Mouse (Mus musculus) embryonic facial prominence, embryonic 11.5 days (tissue): ENCODE measurements around the gene Ace3. TPM values are rescaled to one million over a fixed set of nuclear protein-coding genes. Genes with fewer than 3 reads are reported as not detected.
A peak's percentile ranks its signal among the peaks of the same experiment; 100 is the strongest.

Experiments used
- ATAC-seq: fragments of 200-750 bp; cut with Nextera tagmentation; replicated peaks from 2 replicates; pipeline ENCODE4 v1.8.0; 2017; ENCODE audit warnings: low read depth; ENCODE audit not compliant: insufficient number of reproducible peaks, low FRiP score, low TSS enrichment
- DNase-seq: peaks from one replicate; pipeline ENCODE4 v3.0.0-alpha.2; 2015; ENCODE audit warnings: low spot score
- H3K27ac ChIP-seq: fragments of 300-500 bp; sonication (generic); replicated peaks from 2 replicates; pipeline ENCODE4 v1.5.1; 2014; ENCODE audit warnings: mild to moderate bottlenecking, low read depth, low read length, control low read depth
- H3K27me3 ChIP-seq: fragments of 300-500 bp; sonication (generic); 2 replicates; pipeline ENCODE4 v1.6.1; 2014; ENCODE audit warnings: mild to moderate bottlenecking, low read length, moderate library complexity, mixed read lengths; ENCODE audit not compliant: control insufficient read depth, insufficient read depth
- H3K36me3 ChIP-seq: fragments of 300-500 bp; sonication (generic); replicated peaks from 2 replicates; pipeline ENCODE4 v1.6.1; 2014; ENCODE audit warnings: low read depth, mild to moderate bottlenecking, low read length, moderate library complexity, mixed read lengths; ENCODE audit not compliant: control insufficient read depth, insufficient read depth
- H3K4me1 ChIP-seq: fragments of 300-500 bp; sonication (generic); 2 replicates; pipeline ENCODE4 v1.6.1; 2014; ENCODE audit warnings: low read length, mixed read lengths; ENCODE audit not compliant: control insufficient read depth, insufficient read depth
- H3K4me2 ChIP-seq: fragments of 300-500 bp; sonication (generic); 2 replicates; pipeline ENCODE4 v1.6.1; 2014; ENCODE audit warnings: low read depth, mild to moderate bottlenecking, control low read depth, low read length, moderate library complexity
- H3K4me3 ChIP-seq: fragments of 300-500 bp; sonication (generic); 2 replicates; pipeline ENCODE4 v1.5.1; 2014; ENCODE audit warnings: low read depth, low read length, control low read depth
- H3K9ac ChIP-seq: fragments of 300-500 bp; sonication (generic); replicated peaks from 2 replicates; pipeline ENCODE4 v1.6.1; 2014; ENCODE audit warnings: mild to moderate bottlenecking, control low read depth, low read length
- H3K9me3 ChIP-seq: fragments of 300-500 bp; sonication (generic); replicated peaks from 2 replicates; pipeline ENCODE4 v1.6.1; 2016; ENCODE audit warnings: mild to moderate bottlenecking, low read length, inconsistent platforms, mixed read lengths; ENCODE audit not compliant: control insufficient read depth
- WGBS: fragments of 180-500 bp; shearing (Covaris S2); extraction: QIAGEN DNeasy Blood & Tissue Kit; methylation state at CpG from one replicate; pipeline ENCODE4 v1.1.7; 2014; 5-methylcytosine and 5-hydroxymethylcytosine counted together
- polyA plus RNA-seq: library from polyadenylated mRNA; unstranded; fragments of >200 nt; fragmentation: Nextera tagmentation; extraction: Ambion mirVana; gene quantifications from 2 replicates; pipeline ENCODE4 v1.2.1, GENCODE M21; 2014

Ace3 gene
- polyA plus RNA-seq, 1 experiment from 2014 or later = not detected

GRCm38 (mm10) chr11:105968948-105969347 is 25.5 kb upstream of the Ace3 start:
- DNase-seq (no peak), ATAC-seq (no peak)
- Histone ChIP-seq H3K4me2 (no peak overlapping the region), H3K4me3 (no peak overlapping the region), H3K9me3 (no peaks in the 10 kb centered on the region), H3K36me3 (no peaks in the 10 kb centered on the region), H3K9ac (no peak overlapping the region), H3K27ac (no peak overlapping the region), H3K27me3 (peaks cover 25% of the 10 kb centered on the region), H3K4me1 (peaks cover 4% of the 10 kb centered on the region; the same call in 1 of the 2 replicates)
- 41% methylated on average over 10 of the region's 10 CpGs for WGBS

GRCm38 (mm10) chr11:105969516-105969915 is 25.0 kb upstream of the Ace3 start:
- ATAC-seq (no peak), DNase-seq (peak; percentile 10)
- H3K27me3 ChIP-seq = peaks cover 25% of the 10 kb centered on the region
- WGBS = 70% methylated on average over 1 of the region's 1 CpGs
- H3K36me3 ChIP-seq = no peaks in the 10 kb centered on the region
- no peak overlapping the region for H3K9ac ChIP-seq
- no peak overlapping the region for H3K4me3 ChIP-seq
- no peaks in the 10 kb centered on the region for H3K9me3 ChIP-seq
- H3K4me1 ChIP-seq = peaks cover 4% of the 10 kb centered on the region; the same call in 1 of the 2 replicates
- no peak overlapping the region for H3K4me2 ChIP-seq
- H3K27ac ChIP-seq = no peak overlapping the region

DNA sequence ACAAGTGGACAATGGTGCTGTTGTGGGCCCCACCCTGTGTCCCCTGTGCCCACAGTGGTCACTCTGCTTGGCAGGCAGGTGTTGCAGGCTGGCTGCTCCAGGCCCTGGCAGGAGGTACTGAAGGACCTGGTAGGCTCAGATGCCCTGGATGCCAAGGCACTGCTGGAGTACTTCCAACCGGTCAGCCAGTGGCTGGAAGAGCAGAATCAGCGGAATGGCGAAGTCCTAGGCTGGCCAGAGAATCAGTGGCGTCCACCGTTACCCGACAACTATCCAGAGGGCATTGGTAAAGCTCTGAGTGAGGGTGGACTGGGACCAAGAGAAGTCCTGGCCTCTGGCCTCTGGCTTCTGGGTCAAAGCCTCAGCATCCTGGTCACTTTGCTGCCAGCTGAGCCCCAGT is 19.9 kb upstream of the Ace3 start:
- Histone ChIP-seq H3K9ac (no peak overlapping the region), H3K4me3 (no peak overlapping the region), H3K4me1 (no peaks in the 10 kb centered on the region), H3K27me3 (no peaks in the 10 kb centered on the region), H3K9me3 (no peaks in the 10 kb centered on the region), H3K36me3 (no peaks in the 10 kb centered on the region), H3K27ac (no peak overlapping the region), H3K4me2 (no peak overlapping the region)
- 93% methylated on average over 6 of the region's 6 CpGs for WGBS
- ATAC-seq (no peak), DNase-seq (no peak)

- no peak overlapping the region for H3K4me2 ChIP-seq
- H3K4me1 ChIP-seq = no peaks in the 10 kb centered on the region
- no peak overlapping the region for H3K4me3 ChIP-seq
- no peaks in the 10 kb centered on the region for H3K27me3 ChIP-seq
- no peak overlapping the region for H3K27ac ChIP-seq
- 76% methylated on average over 3 of the region's 3 CpGs for WGBS
- DNase-seq = no peak
- H3K9ac ChIP-seq = no peak overlapping the region
- no peaks in the 10 kb centered on the region for H3K36me3 ChIP-seq
- no peak for ATAC-seq
- H3K9me3 ChIP-seq = no peaks in the 10 kb centered on the region
These were observed 19.4 kb upstream of the Ace3 start for GRCm38 (mm10) chr11:105975050-105975449.

DNA sequence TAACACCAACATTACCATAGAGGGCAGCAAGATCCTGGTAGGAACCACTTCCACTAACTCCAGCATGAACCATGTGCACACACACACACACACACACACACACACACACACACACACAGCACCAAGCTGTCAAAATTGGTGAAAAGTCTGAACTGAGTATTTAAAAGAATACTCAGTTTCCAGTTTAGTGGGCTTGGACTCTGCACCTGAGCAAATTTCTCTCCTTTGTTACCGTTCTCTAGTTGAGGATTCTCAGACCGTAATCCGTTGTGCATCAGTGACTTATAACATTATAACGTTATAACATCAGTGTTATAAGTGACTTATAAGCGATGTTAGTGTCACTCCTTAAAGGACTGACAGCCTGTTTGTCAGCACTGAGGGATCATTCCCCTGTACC is 18.8 kb upstream of the Ace3 start:
- no peak for ATAC-seq
- H3K9me3 ChIP-seq = no peaks in the 10 kb centered on the region
- no peak overlapping the region for H3K4me2 ChIP-seq
- H3K4me3 ChIP-seq = no peak overlapping the region
- DNase-seq = no peak
- no peaks in the 10 kb centered on the region for H3K4me1 ChIP-seq
- H3K27me3 ChIP-seq = no peaks in the 10 kb centered on the region
- H3K9ac ChIP-seq = no peak overlapping the region
- no peak overlapping the region for H3K27ac ChIP-seq
- no peaks in the 10 kb centered on the region for H3K36me3 ChIP-seq
- WGBS = 89% methylated on average over 5 of the region's 5 CpGs

- no peak for ATAC-seq
- Histone ChIP-seq H3K4me3 (no peak overlapping the region), H3K4me1 (no peaks in the 10 kb centered on the region), H3K9me3 (no peaks in the 10 kb centered on the region), H3K4me2 (no peak overlapping the region), H3K27me3 (no peaks in the 10 kb centered on the region), H3K27ac (no peak overlapping the region), H3K9ac (no peak overlapping the region), H3K36me3 (no peaks in the 10 kb centered on the region)
- 81% methylated on average over 2 of the region's 2 CpGs for WGBS
- no peak for DNase-seq
These were observed 16.2 kb upstream of the Ace3 start for GRCm38 (mm10) chr11:105978232-105978631.

DNA sequence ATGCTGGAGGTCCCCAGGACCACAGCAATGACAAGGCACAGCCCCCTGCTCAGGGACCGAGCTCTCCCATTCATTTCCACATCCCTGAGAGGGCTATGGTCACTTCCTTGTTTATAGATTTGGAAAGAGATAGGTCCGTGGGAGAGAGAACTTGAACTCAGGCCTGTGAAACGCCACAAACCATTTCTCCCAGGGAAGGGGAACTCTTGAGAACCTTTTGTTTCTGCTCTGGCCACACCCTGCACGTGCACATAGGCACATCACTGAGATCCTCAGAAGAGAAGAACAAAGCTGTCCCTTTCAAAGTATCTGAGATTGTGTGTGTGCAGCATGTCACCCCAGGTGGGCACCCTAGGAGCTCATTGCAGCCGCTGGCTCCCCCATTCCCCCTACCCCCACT is 15.8 kb upstream of the Ace3 start:
- Histone ChIP-seq H3K4me1 (no peaks in the 10 kb centered on the region), H3K4me3 (no peak overlapping the region), H3K27ac (no peak overlapping the region), H3K4me2 (no peak overlapping the region), H3K27me3 (no peaks in the 10 kb centered on the region), H3K9ac (no peak overlapping the region), H3K9me3 (no peaks in the 10 kb centered on the region), H3K36me3 (no peaks in the 10 kb centered on the region)
- 82% methylated on average over 5 of the region's 5 CpGs for whole genome bisulfite sequencing
- no peak for DNase-seq
- no peak for ATAC-seq

DNA sequence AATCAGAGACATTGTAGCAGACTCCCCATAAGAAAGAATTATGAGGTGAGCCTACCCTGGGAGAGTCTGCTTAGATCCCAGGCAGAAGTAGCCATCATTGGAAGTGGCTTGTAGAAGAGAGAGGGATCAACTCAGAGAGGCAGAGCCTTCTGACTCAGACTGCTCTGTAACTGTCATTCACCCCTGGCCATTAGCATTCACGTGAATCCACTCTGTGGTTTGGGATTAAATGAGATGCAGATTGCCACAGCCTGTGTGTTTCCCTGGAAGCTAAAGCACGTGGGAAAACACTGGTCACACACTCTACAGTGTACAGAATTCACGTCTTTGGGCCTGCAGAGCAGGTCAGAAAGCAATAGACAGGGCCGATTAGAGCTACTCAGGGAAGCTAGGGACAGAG is 10.0 kb upstream of the Ace3 start:
- Histone ChIP-seq H3K4me1 (no peaks in the 10 kb centered on the region), H3K27ac (no peak overlapping the region), H3K36me3 (no peaks in the 10 kb centered on the region), H3K9ac (no peak overlapping the region), H3K27me3 (no peaks in the 10 kb centered on the region), H3K9me3 (no peaks in the 10 kb centered on the region), H3K4me3 (no peak overlapping the region), H3K4me2 (no peak overlapping the region)
- no peak for DNase-seq
- ATAC-seq = no peak
- 65% methylated on average over 4 of the region's 4 CpGs for WGBS
